In the genomic region with DNA sequence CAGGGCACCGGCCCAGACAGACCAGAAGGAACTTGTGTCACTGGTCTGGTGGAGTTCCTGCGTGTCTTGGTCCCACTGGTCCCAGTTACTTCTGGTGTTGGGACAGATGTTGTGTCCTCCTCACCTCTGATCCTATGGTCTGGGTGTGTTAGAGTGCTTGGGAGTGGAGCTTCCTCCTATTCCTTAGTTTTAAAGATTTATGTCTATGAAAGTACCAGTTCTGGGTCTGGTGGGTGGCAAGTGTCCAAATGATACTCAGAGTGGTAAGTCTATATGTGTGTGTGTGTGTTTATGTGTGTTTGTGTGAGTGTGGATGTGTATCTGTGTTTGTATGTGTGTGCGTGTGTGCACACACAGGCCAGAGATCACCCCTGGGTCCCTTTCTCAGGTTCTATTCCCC, we compare ENCODE assay signal across 21 mouse cellular contexts.
DNase-seq lines count a peak whose midpoint lies in the region; ATAC-seq and TF ChIP-seq lines count a peak whose summit lies in the region.
"Had no signal": no experiment of that assay in that cellular context is flagged by ENCODE, and none has a peak within 500 bp of the region (broad histone marks: within the 10 kb centered on the region; RNA-seq: fewer than 3 reads in every experiment).

No protein-coding gene starts in this region.

- H3K27ac ChIP-seq in heart, embryonic 11.5 days (ENCODE audit: low read depth, low read length), result no peak overlapping the region
- peak overlapping the region; percentile 18; the same call in 1 of the 2 replicates for H3K27ac ChIP-seq in intestine, embryonic 16.5 days (ENCODE audit: low read length)
- H3K27ac ChIP-seq in intestine, postnatal 0 days (ENCODE audit: low read depth, low read length), result no peak overlapping the region
- no peak overlapping the region for H3K27ac ChIP-seq in midbrain, embryonic 11.5 days (ENCODE audit: low read depth, low read length)
- no peak overlapping the region for H3K27ac ChIP-seq in midbrain, embryonic 13.5 days

- 0 out of 2 replicates have a peak, but pooled peaks cover 2% of the 10 kb centered on the region for H3K27me3 ChIP-seq in heart, embryonic 11.5 days (ENCODE audit: control insufficient read depth, insufficient read depth, low read length)
- no peaks in the 10 kb centered on the region for H3K27me3 ChIP-seq in intestine, embryonic 16.5 days (replicated peaks; ENCODE audit: control insufficient read depth, insufficient read depth, low read length)
- no peaks in the 10 kb centered on the region for H3K27me3 ChIP-seq in intestine, postnatal 0 days (replicated peaks; ENCODE audit: control insufficient read depth, insufficient read depth, low read length)
- no peaks in the 10 kb centered on the region for H3K27me3 ChIP-seq in midbrain, embryonic 11.5 days (ENCODE audit: control insufficient read depth, insufficient read depth, low read length)
- H3K27me3 ChIP-seq in midbrain, embryonic 13.5 days, result no peaks in the 10 kb centered on the region
- H3K27me3 ChIP-seq: CH12.LX, Patski had no signal

- no peaks in the 10 kb centered on the region for H3K4me1 ChIP-seq in heart, embryonic 11.5 days (ENCODE audit: control insufficient read depth, insufficient read depth, low read length)
- H3K4me1 ChIP-seq in intestine, embryonic 16.5 days (ENCODE audit: control insufficient read depth, insufficient read depth, low read length), result peaks cover 7% of the 10 kb centered on the region
- H3K4me1 ChIP-seq in intestine, postnatal 0 days (replicated peaks; ENCODE audit: control insufficient read depth, insufficient read depth, low read length), result peaks cover 7% of the 10 kb centered on the region; the same call in 1 of the 2 replicates
- H3K4me1 ChIP-seq in midbrain, embryonic 11.5 days (ENCODE audit: control insufficient read depth, insufficient read depth, low read length), result no peaks in the 10 kb centered on the region
- no peaks in the 10 kb centered on the region for H3K4me1 ChIP-seq in midbrain, embryonic 13.5 days (replicated peaks)

- no peaks in the 10 kb centered on the region for H3K36me3 ChIP-seq in heart, embryonic 11.5 days (ENCODE audit: control insufficient read depth, insufficient read depth, low read length)
- no peaks in the 10 kb centered on the region for H3K36me3 ChIP-seq in intestine, embryonic 16.5 days (ENCODE audit: control insufficient read depth, insufficient read depth, low read length)
- no peaks in the 10 kb centered on the region for H3K36me3 ChIP-seq in intestine, postnatal 0 days (ENCODE audit: control insufficient read depth, insufficient read depth)
- H3K36me3 ChIP-seq in midbrain, embryonic 11.5 days (ENCODE audit: control insufficient read depth, insufficient read depth, low read length), result no peaks in the 10 kb centered on the region
- H3K36me3 ChIP-seq in midbrain, embryonic 13.5 days, result no peaks in the 10 kb centered on the region
- H3K36me3 ChIP-seq: G1E had no signal

- WGBS in heart, embryonic 11.5 days (ENCODE audit: insufficient replicate concordance), result 86% methylated on average over 3 of the region's 3 CpGs
- WGBS in intestine, embryonic 16.5 days, result 96% methylated on average over 3 of the region's 3 CpGs
- WGBS in intestine, postnatal 0 days, result 88% methylated on average over 3 of the region's 3 CpGs
- WGBS in midbrain, embryonic 11.5 days, result 87% methylated on average over 3 of the region's 3 CpGs
- 92% methylated on average over 3 of the region's 3 CpGs for WGBS in midbrain, embryonic 13.5 days

- H3K4me2 ChIP-seq in heart, embryonic 11.5 days, result no peak overlapping the region
- no peak overlapping the region for H3K4me2 ChIP-seq in intestine, embryonic 16.5 days (ENCODE audit: low read depth, low read length)
- H3K4me2 ChIP-seq in intestine, postnatal 0 days (replicated peaks; ENCODE audit: low read depth), result no peak overlapping the region
- no peak overlapping the region for H3K4me2 ChIP-seq in midbrain, embryonic 11.5 days
- no peak overlapping the region for H3K4me2 ChIP-seq in midbrain, embryonic 13.5 days (replicated peaks)

- H3K9me3 ChIP-seq in heart, embryonic 11.5 days (replicated peaks; ENCODE audit: control insufficient read depth, low read length), result no peaks in the 10 kb centered on the region
- H3K9me3 ChIP-seq in intestine, embryonic 16.5 days (ENCODE audit: control insufficient read depth, low read length), result no peaks in the 10 kb centered on the region
- no peaks in the 10 kb centered on the region for H3K9me3 ChIP-seq in intestine, postnatal 0 days (ENCODE audit: control insufficient read depth)
- no peaks in the 10 kb centered on the region for H3K9me3 ChIP-seq in midbrain, embryonic 11.5 days (ENCODE audit: control insufficient read depth, low read length)
- H3K9me3 ChIP-seq in midbrain, embryonic 13.5 days, result no peaks in the 10 kb centered on the region
- H3K9me3 ChIP-seq: G1E had no signal

- no peak overlapping the region for H3K4me3 ChIP-seq in heart, embryonic 11.5 days (ENCODE audit: low read depth, low read length)
- no peak overlapping the region for H3K4me3 ChIP-seq in intestine, embryonic 16.5 days (ENCODE audit: low read length)
- H3K4me3 ChIP-seq in intestine, postnatal 0 days (ENCODE audit: low read depth, low read length), result no peak overlapping the region
- no peak overlapping the region for H3K4me3 ChIP-seq in midbrain, embryonic 11.5 days (ENCODE audit: low read depth, low read length)
- no peak overlapping the region for H3K4me3 ChIP-seq in midbrain, embryonic 13.5 days (replicated peaks)

- DNase-seq in heart, adult 11 months, result peak; percentile 51
- DNase-seq in midbrain, embryonic 11.5 days (ENCODE audit: low spot score, missing footprints), result peak; percentile 68
- DNase-seq: adrenal gland, adult 2 months; adrenal gland, adult 8-10 months; adrenal gland, postnatal 10 days; adrenal gland, postnatal 14 days; adrenal gland, postnatal 25 days; adrenal gland, postnatal 36 days; B cell, adult 2 months; cerebellum, adult 11 months; cerebellum, adult 11-12 months; cerebellum, adult 18-20 months had no signal

- no peak for TF ChIP-seq CTCF in intestine, postnatal 0 days (IDR thresholded peaks at IDR 0.05; ENCODE audit: low read depth)

- ATAC-seq in heart, embryonic 11.5 days (replicated peaks; ENCODE audit: insufficient number of reproducible peaks, low FRiP score, low TSS enrichment), result no peak
- ATAC-seq in intestine, embryonic 16.5 days, result no peak
- ATAC-seq in intestine, postnatal 0 days, result no peak
- no peak for ATAC-seq in midbrain, embryonic 11.5 days (ENCODE audit: low FRiP score)
- ATAC-seq in midbrain, embryonic 13.5 days, result no peak
- ATAC-seq: activated CD4-positive, CD25-positive, alpha-beta regulatory T cell, adult 4 months; CD4-positive, CD25-positive, alpha-beta regulatory T cell, adult 4 months; Patski had no signal

- H3K9ac ChIP-seq in heart, embryonic 11.5 days (ENCODE audit: low read depth, low read length), result no peak overlapping the region
- H3K9ac ChIP-seq in intestine, embryonic 16.5 days (ENCODE audit: low read depth, low read length), result no peak overlapping the region
- H3K9ac ChIP-seq in intestine, postnatal 0 days (ENCODE audit: low read depth, low read length), result no peak overlapping the region
- no peak overlapping the region for H3K9ac ChIP-seq in midbrain, embryonic 11.5 days (ENCODE audit: low read length)
- no peak overlapping the region for H3K9ac ChIP-seq in midbrain, embryonic 13.5 days (replicated peaks)
